Mouse (Mus musculus): ENCODE measurements around the gene Myg1.

The Myg1 gene

DNA sequence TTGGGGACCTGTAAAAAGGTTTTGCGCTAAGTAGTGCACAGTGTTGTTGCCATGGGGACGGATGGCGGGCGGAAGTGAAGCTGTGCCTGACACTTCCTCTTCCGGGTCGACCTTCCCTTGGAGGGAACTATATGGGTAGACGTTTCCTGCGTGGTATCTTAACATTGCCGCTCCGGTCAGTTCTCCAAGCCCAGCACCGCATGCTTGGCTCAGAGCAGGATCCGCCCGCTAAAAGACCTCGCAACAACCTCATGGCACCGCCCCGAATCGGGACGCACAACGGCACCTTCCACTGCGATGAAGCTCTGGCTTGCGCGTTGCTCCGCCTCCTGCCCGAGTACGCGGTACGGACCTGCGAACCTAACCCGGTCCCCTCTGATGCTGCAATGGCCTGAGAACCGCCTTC, at the start of gene Myg1:
TSS of gene Myg1 (plus strand) at position 100 of the 406 bp plus-strand sequence.
- peak; percentile 95 for DNase-seq (ENCODE audit: low spot score)

DNA sequence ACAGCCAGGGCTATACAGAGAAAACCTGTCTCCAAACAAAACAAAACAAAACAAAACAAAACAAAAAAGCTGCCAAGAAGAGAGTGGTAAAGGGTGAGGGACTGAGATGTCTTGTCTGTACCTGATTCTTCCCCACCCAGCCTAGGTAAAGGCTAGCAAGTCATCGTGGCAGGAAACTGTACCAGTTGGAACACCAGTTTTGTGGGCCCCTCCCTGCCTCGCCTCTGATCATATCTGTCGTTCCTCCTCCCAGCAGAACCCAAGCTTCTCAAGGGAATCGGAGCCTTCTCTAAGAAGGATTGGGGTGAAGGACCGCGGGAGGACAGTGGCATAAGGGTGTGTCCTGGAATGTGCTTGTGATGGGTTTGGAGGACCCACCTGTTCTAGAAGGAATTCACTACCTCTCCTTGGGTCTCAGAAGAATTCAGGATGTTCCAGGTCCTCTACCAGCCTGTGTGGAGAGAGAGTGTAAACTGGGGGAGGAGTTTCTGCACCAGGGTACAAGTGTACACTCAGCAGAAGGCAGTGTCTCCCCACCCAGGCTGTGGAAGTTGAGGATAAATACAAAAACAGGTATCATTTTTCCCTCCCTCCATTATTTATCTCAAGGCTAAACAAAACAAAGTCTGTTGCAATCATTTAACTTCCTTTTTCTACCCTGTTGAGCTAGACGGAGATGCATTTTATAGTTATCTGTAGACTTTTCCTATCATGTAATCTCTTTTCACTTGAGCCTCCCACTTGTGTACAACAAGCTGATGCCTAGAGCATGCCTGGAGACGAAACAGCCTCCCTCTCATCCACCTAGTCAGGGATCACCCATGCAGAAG, 48.8 kb upstream of the Myg1 start:
- DNase-seq (ENCODE audit: low spot score) = no peak

DNA sequence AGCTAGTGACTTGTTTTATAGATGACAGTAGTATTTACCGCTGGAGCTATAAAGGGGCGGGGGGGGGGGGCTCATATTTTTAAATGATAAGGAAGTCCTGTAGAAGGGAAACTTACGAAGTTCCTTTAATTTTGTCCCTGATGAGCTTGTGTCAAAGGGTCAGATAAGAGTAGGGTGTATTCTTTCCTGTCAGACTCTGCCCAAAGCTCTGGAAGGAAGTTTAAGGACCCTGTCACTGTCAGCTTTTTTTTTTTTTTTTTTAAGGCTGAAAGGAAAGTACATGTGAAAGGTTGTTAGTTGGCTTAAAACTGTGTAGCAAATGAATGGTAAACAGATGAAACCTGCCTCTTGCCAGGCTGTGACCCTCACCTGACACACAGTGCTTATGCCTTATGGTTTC, 47.9 kb upstream of the Myg1 start:
- DNase-seq (ENCODE audit: low spot score) = no peak

DNA sequence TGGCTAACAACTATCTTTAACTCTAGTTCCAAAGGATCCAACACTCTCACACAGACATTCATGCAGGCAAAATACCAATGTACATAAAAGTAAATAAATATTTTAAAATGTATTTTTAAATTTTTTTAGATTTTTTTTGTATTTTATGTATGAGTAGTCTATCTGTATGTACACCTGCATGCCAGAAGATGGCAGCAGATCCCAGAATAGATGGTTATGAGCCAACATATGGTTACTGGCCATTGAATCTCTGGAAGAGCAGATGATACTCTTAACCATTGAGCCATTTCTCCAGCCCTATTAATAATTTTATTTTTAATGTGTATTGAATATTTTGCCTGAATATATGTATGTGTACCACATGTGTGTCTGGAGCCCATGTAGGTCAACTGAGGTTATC, 44.1 kb upstream of the Myg1 start:
- peak; percentile 70 for DNase-seq (ENCODE audit: low spot score)

DNA sequence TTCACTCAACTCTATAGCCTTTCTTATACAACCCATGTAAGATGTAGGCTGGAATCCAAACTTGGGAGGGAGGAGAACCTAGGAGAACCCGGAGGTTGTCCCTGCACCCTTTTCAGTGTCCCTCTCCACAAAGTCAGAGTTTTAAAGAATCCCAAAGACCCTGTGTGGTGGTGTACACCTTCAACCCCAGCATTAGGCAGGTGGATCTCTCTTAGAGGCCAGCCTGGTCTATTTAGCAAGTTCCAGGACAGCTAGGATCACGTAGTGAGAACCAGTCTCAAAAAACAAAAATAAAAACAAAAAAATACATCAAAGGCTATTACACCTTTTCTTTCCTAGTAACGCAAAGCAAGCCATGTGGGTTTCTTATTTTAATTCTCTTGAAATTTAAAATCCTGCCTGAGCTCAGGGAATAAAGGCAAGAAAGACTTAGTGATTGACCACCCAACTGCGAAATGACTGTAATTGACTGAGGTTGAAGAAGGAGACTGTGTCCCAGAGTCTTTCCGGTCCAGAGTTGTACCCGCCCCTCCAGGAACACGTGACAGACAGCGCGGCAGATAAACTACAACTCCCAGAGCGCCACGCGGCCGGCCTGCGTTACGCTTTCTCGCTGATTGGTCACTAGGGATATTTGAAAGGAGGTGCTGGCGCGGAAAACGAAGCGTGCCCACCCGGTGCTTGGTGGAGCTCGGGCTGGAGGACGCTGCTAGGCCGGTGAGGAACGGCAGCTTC, 35.7 kb upstream of the Myg1 start, which contains the start of gene Espl1:
TSS of gene Espl1 (plus strand) at position 634 of the 735 bp plus-strand sequence.
- peak; percentile 99 for DNase-seq (ENCODE audit: low spot score)

DNA sequence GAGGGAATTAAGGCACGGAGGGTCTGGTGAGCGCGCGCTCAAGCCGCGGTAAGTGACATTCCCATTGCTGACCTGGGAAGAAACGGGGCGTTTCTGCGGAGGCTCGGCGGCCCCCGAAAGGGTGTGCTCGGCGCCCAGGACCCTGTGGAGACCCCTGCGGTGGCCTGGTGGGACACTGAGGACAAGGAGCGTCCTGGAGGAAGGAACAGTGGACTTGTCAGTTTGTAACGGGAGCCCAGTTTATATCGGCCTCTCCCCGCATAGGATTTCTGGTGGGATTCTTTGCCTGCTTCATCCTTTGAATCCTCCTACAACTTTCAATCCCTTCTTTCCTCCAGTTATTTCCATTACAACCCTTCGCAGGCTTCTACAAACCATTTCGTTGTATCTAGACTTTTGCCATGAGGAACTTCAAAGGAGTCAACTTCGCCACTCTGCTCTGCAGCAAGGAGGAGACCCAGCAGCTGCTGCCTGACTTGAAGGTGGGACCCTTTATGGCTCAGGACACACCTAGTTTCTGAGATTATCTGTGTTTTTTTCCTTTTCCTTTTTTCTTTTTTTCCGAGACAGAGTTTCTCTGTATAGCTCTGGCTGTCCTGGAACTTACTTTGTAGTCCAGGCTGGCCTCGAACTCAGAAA, 35.0 kb upstream of the Myg1 start:
- DNase-seq (ENCODE audit: low spot score) = no peak

DNA sequence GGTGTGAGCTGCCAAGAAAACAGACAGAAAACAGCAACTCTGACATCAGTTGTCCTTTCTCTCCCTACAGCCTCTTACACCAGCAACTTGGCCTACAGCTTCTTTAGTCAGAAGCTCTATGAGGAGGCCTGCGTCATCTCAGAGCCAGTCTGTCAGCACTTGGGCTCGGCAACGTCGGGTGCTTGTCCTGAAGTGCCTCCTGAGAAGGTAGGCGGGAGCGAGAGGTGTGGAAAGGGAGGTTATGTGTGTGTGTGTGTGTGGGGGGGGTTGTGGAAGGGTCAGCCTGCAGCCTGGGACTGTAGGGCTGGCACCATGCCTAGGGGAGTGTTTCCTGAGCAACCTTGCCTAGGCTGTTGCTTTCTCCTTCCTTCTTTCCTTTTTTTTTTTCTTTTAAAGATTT, 29.0 kb upstream of the Myg1 start:
- DNase-seq (ENCODE audit: low spot score) = no peak

DNA sequence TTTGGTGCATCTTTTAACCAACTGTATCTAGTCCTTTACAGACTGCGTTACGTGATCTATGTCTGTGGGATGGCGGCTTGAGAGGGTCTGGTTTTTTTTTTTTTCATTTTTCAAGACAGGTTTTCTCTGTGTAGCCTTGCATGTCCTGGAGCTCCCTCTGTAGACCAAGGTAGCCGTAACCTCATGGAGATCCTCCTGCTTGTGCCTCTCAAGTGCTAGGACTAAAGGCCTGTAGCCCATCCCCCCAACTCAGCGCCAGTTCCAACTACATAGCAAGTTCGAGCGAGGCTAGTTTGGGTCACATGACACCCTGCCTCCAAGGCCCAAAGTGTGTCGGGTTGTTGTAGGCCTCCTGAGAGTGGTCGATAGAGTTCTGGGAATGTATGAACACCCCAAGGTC, 22.8 kb upstream of the Myg1 start:
- no peak for DNase-seq (ENCODE audit: low spot score)

DNA sequence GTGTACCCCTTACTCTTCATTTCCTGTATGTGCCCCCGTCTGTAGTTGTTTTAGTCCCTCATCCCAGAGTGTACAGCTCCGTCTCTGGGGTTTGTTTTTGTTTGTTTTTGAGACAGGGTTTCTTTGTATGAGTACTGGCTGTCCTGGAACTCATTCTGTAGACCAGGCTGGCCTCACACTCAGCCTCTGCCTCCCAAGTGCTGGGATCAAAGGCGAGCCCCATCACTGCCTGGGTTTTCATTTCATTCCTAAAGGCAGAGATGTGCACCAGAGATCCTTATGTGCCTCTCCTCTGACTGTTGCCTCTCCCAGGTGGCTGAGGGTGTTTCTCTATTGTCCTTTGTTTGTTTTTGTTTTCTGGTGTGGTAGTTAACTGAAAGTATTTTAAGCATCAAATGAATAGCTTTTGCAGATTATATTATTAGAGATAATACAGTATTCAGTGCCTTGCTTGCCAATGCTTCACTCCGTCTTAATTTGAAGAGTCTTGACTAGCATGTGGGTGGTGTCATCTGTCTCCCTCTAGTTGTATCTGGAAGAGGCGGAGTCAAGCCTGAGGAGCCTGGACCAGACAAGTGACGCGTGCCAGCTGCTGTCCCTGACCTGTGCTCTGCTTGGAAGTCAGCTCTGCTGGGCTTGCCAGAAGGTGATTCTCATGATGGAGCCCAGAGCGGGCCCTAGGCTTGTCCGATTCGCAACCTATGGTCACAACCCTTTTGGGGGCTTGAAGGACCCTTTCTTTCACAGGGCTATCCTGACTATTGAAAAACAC, 21.2 kb upstream of the Myg1 start:
- DNase-seq (ENCODE audit: low spot score) = peak; percentile 12

DNA sequence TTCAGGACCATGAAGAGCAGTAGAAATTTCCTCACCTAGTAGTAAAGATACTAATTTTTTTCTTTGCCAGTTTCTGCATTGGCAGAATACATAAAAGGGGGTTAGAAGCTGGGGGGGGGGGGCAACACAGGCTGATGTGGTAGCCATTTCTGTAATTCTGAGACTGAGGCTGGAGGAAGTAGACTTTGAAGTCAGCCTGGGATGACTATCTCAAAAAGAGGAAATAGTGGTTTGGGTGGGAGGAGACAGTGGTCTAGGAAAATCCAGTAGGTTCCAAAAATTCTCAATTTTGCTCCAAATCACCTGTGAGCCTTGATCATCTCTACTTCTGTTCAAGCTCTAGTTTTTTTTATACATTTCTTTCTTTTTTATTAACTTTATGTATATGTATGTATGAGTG, 20.0 kb upstream of the Myg1 start:
- no peak for DNase-seq (ENCODE audit: low spot score)

DNA sequence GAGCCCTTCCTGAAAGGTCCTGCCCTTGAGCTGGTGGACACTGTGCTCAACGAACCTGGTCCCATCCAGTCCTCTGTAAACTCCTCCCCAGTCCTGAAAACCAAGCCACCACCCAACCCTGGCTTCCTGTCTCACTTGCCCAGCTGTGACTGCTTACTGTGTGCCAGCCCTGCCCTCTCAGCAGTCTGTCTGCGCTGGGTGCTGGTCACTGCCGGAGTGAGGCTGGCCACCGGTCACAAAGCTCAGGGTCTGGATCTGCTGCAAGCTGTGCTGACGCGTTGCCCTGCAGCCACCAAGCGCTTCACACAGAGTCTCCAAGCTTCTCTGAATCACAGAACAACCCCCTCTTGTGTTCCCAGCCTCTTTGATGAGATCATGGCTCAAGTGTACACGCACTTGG, 16.2 kb upstream of the Myg1 start:
- no peak for DNase-seq (ENCODE audit: low spot score)

DNA sequence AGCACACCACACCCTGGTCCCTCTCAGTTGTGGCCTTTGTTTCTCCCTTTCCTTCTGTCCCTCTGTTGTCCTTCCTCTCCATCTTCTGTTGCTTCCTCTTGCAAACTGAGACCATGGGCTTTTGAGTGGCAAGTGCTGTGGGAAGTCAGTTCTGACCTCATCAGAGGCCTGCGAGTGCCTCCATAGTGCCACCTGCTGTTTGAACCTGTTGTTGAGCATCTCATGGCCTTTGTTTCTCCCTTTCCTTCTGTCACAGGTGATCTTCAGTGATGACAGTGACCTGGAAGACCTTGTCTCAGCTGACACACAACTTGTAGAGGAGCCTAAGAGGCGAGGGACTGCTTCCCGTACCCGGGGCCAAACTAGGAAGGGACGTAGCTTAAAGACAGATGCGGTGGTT, 15.2 kb upstream of the Myg1 start:
- DNase-seq (ENCODE audit: low spot score) = peak; percentile 68

DNA sequence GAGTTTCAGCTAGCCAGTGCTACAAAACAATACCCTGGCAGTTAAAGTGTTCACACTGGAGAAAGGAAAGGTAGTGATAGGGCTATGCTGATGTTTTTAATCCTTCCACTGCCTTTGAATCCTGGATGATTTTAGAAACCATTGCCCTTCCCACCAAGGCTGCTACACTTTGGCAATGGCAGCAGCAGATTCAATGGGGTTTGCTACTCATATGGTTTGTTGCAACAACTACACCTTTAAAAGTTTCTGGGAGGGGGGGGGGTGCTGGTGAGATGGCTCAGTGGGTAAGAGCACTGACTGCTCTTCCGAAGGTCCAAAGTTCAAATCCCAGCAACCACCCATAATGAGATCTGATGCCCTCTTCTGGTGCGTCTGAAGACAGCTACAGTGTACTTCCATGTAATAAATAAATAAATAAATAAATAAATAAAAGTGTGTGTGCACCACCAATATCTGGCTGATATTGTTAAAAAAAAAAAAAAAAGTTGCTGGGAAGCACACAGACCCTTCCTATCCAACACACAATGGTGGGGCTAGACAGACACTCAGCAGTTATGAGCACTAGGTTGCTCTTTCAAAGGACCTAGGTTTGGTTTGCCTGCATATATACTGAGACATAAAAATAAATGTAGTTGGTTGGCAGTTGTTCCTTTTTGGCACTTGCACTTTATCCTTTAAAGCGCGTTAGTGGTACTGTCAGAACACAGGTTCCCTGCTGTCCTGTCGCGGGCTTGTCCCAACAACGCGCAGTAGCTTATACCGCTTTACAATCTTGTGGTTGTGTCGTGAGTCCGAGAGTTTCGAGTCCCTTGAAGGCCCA, 6.6 kb upstream of the Myg1 start:
- DNase-seq (ENCODE audit: low spot score) = no peak

DNA sequence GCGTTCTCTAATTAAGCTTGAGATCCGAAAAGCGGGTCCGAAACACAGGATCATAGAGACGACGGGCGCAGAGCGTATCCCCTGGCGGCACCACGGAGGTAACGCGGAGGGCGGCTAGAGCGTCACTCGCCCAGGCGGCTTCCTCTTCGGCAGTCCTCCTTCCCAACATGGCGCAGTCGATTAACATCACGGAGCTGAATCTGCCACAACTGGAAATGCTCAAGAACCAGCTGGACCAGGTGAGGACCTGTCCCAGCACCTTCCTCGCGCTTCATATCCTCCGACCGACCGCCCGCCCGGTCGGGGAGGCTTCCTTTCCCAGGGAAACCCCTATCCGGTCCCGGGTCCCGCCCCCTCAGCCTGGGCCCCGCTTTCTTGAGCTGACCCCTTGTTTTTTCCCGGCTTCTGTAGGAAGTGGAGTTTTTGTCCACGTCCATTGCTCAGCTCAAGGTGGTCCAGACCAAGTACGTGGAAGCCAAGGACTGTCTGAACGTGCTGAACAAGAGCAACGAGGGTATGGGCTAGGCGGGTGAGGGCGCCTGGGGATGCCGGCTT, 5.4 kb upstream of the Myg1 start, which contains the start of gene Pfdn5:
TSS of gene Pfdn5 (plus strand) at position 95 of the 555 bp plus-strand sequence.
- DNase-seq (ENCODE audit: low spot score) = peak; percentile 93

DNA sequence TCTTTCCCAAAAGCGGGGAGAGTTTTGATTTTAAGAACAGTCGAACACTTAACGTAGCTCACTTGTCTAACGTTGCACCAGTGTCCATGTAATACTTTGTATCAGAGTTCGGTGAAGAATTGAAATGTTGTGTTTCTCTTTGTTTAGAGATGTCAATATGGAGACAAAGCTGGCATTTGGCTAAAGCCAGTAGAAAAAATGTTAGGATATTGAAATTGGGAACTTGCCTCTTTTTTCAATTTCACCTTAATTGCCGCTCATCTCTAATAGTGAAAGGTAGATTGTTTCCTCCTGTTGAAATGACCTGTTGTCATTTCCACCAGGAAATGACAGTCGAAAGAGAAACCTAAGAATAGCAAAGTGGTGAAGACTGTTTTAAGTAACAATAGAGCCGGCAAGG, 4.6 kb upstream of the Myg1 start:
- no peak for DNase-seq (ENCODE audit: low spot score)

DNA sequence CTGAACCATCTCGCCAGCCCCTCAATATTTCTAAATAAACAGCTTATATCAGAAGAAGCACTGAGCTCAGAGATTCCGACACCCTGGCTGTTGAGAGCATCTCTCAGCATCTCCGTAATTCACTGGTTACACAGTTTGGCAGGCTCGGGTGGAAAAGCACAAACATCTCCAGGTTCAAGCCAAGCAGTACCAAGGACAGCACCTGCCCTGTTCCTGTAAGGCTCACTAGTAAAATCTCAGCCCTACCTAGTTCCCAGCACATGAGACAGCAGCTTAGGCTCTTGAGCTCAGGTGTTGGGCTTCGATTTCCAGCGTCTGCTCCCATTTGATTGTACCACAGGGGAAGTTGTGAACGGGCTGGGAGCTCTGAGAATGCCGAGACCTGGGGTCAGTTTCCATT, 3.7 kb downstream of the Myg1 start:
- no peak for DNase-seq (ENCODE audit: low spot score)

DNA sequence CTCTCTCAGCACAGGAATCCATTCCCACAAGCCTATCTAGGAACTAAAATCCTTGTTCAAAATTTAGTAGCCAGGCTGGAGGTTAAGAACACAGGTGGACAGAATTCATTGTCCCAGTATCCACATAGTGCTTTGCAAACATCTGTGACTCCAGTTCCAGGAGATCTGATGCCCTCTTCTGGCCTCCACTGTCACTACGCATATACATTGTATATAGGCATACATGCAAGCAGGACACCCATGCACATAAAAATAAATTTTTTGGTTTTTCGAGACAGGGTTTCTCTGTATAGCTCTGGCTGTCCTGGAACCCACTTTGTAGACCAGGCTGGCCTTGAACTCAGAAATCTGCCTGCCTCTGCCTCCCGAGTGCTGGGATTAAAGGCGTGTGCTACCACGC, 4.4 kb downstream of the Myg1 start:
- DNase-seq (ENCODE audit: low spot score) = peak; percentile 56

DNA sequence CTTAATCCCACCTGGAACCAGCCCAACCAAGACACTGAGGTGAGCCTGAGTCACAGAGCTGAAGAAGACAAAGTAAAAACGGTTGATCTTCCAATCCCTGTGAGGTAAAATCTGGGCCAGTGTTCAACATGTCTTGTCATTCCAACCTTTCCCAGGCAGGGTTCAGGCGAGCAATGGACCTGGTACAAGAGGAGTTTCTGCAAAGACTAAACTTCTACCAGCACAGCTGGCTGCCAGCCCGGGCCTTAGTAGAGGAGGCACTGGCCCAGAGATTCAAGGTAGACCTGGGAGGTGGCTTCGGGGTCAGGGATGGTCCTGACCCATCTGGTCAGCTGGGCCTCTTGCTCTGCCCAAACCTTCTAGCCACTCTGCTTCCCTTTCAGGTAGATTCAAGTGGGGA, 5.4 kb downstream of the Myg1 start:
- no peak for DNase-seq (ENCODE audit: low spot score)

DNA sequence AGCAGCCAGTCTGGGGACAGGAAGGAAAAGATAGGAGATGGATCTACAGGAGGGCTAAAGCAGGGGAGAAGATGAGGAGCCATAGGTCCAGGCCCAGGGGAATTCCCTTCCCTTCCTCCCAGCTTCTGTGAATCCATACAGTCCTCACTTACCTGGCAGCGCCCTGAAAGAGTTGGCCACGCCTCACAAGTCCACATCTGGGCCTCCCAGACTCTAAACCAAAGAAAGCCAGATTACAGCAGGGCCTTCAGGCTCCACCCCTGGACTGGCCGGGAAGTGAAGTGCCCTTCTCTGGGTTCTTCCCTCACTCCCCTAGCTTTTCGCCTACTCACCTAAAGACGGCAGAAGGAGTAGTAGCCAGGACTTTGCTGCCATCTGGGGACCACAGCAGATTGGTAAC, 8.1 kb downstream of the Myg1 start:
- DNase-seq (ENCODE audit: low spot score) = no peak

DNA sequence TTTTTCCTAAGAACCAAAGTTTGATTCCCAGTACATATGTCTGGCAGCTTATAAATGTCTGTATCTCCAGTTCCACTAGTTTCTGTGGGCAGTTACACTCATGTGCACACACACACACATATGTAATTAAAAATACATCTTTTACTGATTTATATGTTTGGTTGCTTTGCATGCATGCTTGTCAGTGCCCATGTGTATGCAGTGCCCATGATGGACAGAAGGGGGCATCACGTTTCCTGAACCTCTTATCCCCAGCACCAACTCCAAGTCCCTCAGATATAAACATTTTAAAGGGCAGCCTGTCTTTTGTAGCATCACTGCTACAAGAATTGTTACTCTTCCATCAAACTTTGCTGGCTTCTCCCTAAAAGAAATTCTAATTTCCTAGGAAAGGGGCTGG, 10.1 kb downstream of the Myg1 start:
- DNase-seq (ENCODE audit: low spot score) = peak; percentile 75

DNA sequence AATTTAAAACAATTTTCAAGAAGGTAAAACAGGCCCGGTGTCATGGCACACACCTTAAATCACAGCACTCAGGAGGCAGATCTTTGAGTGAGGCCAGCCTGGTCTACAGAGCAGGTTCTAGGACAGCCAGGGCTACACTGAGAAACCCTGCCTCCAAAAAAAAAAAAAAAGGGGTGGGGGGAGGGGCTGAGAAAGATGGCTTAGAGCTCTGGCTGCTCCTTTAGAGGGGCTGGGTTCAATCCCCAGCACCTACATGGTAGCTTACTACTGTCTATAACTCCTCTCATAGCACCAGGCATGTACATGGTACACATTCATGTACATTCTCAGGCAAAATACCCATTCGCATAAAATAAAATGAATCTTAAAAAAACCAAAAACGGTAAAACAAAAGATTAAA, 13.0 kb downstream of the Myg1 start:
- DNase-seq (ENCODE audit: low spot score) = no peak
